Mouse (Mus musculus) regulatory T cell (primary cell): Measurements from ENCODE around the gene Cby3.

Experiments
- in situ Hi-C: fragments of 300-600 bp; cut with MboI, MseI; formaldehyde crosslinking; loops from one replicate; pipeline ENCODE4 v1.15.1; 2025; ENCODE audit warnings: high pct_unique_total_duplicates

Gene Cby3

GRCm38 (mm10) chr11:50388217-50388929 lies 34.1 kb downstream of the Cby3 start:
- in situ Hi-C loops: no loop called here

- in situ Hi-C loops: no loop called here
These were observed 34.7 kb downstream of the Cby3 start for GRCm38 (mm10) chr11:50389011-50389410.

DNA sequence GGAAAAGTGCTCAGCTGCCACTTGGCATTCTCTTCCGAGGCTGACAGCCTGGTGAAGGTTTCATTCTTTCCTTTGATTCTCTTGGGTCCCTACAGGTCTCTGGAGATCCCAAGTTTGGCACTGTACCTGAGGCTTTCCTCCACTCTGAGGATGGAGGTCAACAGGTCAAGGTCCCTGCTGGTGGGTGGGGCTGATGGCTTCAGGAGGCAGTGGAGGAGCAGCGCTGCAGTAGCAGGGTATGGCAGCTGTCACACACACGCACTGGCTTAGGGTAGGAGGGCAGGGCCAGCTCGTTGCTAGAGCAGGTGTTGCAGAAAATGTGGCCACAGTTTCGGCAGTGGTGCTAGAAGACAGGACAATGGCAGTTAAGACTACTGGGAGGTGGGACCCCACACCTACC lies 35.4 kb downstream of the Cby3 start:
- in situ Hi-C loops: no loop called here

DNA sequence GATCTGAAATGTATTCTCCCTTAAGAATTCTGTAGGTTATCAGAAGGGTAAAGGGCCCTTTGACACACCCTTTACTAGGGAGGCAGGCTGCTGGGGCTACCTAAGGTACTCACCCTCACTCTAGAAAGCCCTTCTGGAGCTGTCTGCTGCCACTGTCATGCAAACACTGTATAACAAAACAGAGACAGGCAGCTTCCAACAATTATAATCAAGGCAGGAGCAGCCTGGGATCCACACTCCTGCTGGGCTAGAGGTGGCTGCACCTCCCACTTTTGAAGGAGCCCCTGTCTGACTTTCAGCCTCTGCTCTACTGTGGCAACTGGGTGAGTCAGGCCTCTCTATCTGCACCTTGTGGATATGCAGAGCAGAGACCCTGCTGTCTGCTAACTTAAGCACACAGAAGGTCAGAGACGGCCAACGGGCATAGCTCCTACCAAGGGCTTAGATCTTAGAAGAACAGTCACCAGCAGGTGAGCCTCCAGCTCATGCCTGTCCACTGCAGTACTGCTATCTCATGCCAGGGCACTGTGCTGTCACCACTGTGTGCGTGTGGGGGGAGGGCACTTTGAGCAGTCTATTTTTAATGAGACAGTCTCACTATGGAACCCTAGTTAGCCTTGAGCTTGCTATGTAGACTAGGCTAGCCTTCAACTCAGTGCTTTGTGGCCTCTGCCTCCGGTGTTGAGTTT lies 37.2 kb downstream of the Cby3 start:
- in situ Hi-C loops: no loop called here

GRCm38 (mm10) chr11:50393306-50393705 lies 39.0 kb downstream of the Cby3 start:
- in situ Hi-C loops: no loop called here

- in situ Hi-C loops: no loop called here
These were observed 40.5 kb downstream of the Cby3 start for GRCm38 (mm10) chr11:50394731-50395130.

- in situ Hi-C loops: no loop called here
These were observed 42.6 kb downstream of the Cby3 start for GRCm38 (mm10) chr11:50396766-50397307.

- in situ Hi-C loops: no loop called here
These were observed 43.1 kb downstream of the Cby3 start for GRCm38 (mm10) chr11:50397316-50397715.

DNA sequence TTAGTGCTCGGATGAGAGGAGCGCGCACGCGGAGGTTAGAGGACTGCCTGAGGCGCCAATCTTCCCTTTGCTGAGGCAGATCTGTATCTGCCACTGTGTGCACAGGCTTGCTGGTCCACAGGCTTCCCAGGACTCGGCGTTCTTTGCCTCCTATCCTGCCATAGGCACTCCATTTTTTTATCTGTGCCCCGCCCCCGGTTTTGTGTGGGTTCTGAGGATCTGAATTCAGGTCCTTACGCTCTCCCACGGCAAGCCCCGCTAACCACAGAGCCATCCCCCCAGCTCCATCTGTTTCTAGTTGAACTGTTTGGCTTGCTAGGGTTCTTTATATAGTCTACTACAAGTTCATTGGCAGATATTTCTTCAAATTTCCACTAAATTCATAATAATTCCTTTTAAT lies 44.5 kb downstream of the Cby3 start:
- in situ Hi-C loops: no loop called here

GRCm38 (mm10) chr11:50402481-50402880 lies 48.2 kb downstream of the Cby3 start:
- in situ Hi-C loops: no loop called here

GRCm38 (mm10) chr11:50403367-50404014 lies 49.2 kb downstream of the Cby3 start:
- in situ Hi-C loops: no loop called here

GRCm38 (mm10) chr11:50407235-50407634 lies 53.0 kb downstream of the Cby3 start:
- in situ Hi-C loops: no loop called here
